Mouse (Mus musculus): Measurements from ENCODE around the gene Tk2. TPM values are rescaled to one million over a fixed set of nuclear protein-coding genes. Genes with fewer than 3 reads are reported as not detected.

Tk2 gene
- total and polyA plus RNA-seq, 2 experiments from 2014 or later, result 6.3 to 7.7 TPM

DNA sequence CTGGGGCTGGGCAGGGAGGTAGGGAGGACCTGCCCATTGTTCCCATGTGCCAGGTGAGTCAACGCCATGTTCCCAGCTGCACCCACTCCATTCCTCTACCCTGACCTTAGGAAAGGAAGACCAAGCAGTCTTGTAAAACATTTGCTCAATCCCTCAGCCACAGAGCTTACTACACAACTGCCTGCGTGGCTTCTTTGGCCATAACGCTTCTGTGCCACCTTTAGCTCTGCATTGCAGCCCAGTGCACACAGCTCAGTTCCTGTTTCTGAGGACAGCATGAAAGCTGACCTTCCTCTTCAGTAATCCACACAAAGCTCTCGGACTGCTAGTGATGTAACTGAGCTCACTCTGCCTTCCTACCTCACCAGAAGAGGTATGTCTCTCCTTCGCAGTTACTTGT is 15.4 kb downstream of the Tk2 start:
- WGBS, result 92% methylated on average over 5 of the region's 5 CpGs
- H3K27ac ChIP-seq (ENCODE audit: low read depth), result no peak overlapping the region
- no peak for DNase-seq (ENCODE audit: low spot score)
- TF ChIP-seq EP300 (IDR thresholded peaks at IDR 0.05; ENCODE audit: low read depth) (no peak), CTCF (IDR thresholded peaks at IDR 0.05; ENCODE audit: low read depth) (no peak)
- H3K4me3 ChIP-seq (ENCODE audit: low read depth, low read length), result no peak overlapping the region
- peaks cover 67% of the 10 kb centered on the region for H3K36me3 ChIP-seq (replicated peaks; ENCODE audit: control insufficient read depth, insufficient read depth, low read length)
- H3K27me3 ChIP-seq (ENCODE audit: control insufficient read depth, insufficient read depth, low read length), result no peaks in the 10 kb centered on the region
- H3K9ac ChIP-seq (replicated peaks; ENCODE audit: low read depth, low read length), result no peak overlapping the region
- no peaks in the 10 kb centered on the region for H3K4me1 ChIP-seq (ENCODE audit: control insufficient read depth, insufficient read depth)
- no peak for ATAC-seq (ENCODE audit: insufficient read depth, low read depth)
- no peak overlapping the region for H3K4me2 ChIP-seq (ENCODE audit: low read depth, low read length)
- no peaks in the 10 kb centered on the region for H3K9me3 ChIP-seq (replicated peaks; ENCODE audit: control insufficient read depth, low read length)

DNA sequence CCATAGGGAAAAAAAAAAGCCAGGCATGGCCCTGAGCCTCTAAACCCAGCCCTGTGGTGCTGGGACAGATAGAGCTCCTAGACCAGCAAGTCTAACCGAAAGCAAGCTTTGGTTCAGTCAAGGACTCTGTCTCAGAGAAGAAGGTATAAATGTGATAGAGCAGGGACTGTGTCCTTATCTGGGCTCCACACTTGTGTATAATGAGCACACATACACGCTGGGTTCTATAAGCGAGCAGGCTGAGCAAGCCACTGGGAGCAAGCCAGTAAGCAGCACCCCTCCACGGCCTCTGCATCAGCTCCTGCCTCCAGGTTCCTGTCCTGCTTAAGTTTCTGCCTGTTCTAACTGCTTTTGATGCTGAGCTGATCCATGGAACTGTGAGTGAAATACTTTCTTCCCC is 16.3 kb downstream of the Tk2 start:
- no peaks in the 10 kb centered on the region for H3K4me1 ChIP-seq (ENCODE audit: control insufficient read depth, insufficient read depth)
- no peak overlapping the region for H3K27ac ChIP-seq (ENCODE audit: low read depth)
- WGBS, result 91% methylated on average over 4 of the region's 4 CpGs
- no peak overlapping the region for H3K4me3 ChIP-seq (ENCODE audit: low read depth, low read length)
- peaks cover 67% of the 10 kb centered on the region for H3K36me3 ChIP-seq (replicated peaks; ENCODE audit: control insufficient read depth, insufficient read depth, low read length)
- H3K27me3 ChIP-seq (ENCODE audit: control insufficient read depth, insufficient read depth, low read length), result no peaks in the 10 kb centered on the region
- no peak for DNase-seq (ENCODE audit: low spot score)
- no peak for TF ChIP-seq EP300 (IDR thresholded peaks at IDR 0.05; ENCODE audit: low read depth)
- no peak for TF ChIP-seq CTCF (IDR thresholded peaks at IDR 0.05; ENCODE audit: low read depth)
- H3K4me2 ChIP-seq (ENCODE audit: low read depth, low read length), result no peak overlapping the region
- ATAC-seq (ENCODE audit: insufficient read depth, low read depth), result no peak
- no peaks in the 10 kb centered on the region for H3K9me3 ChIP-seq (replicated peaks; ENCODE audit: control insufficient read depth, low read length)
- H3K9ac ChIP-seq (replicated peaks; ENCODE audit: low read depth, low read length), result no peak overlapping the region

DNA sequence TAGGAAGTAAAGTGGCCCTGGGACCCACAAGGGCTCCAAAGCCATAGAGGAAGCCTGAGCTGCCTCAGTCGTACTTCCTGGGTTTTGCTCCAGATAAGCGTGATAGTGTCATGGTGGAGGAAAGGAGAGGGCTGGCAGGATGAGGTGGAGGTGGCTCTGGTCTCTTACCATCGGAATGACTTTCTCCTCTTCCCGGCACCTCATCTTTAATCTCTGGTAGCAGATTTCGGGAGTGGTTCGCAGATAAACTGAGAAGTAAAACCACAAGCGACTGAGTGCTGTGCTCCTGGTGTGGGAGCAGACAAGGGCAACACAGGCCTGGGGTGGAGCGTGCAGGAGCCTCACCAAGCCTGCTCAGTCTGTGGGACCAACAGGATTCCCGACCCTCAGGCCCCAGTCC is 18.0 kb downstream of the Tk2 start:
- H3K4me1 ChIP-seq (ENCODE audit: control insufficient read depth, insufficient read depth), result no peaks in the 10 kb centered on the region
- H3K9me3 ChIP-seq (replicated peaks; ENCODE audit: control insufficient read depth, low read length), result no peaks in the 10 kb centered on the region
- no peak overlapping the region for H3K4me2 ChIP-seq (ENCODE audit: low read depth, low read length)
- H3K27ac ChIP-seq (ENCODE audit: low read depth), result no peak overlapping the region
- H3K27me3 ChIP-seq (ENCODE audit: control insufficient read depth, insufficient read depth, low read length), result no peaks in the 10 kb centered on the region
- H3K9ac ChIP-seq (replicated peaks; ENCODE audit: low read depth, low read length), result no peak overlapping the region
- ATAC-seq (ENCODE audit: insufficient read depth, low read depth) (no peak), DNase-seq (ENCODE audit: low spot score) (no peak)
- no peak overlapping the region for H3K4me3 ChIP-seq (ENCODE audit: low read depth, low read length)
- peaks cover 66% of the 10 kb centered on the region for H3K36me3 ChIP-seq (replicated peaks; ENCODE audit: control insufficient read depth, insufficient read depth, low read length)
- 89% methylated on average over 9 of the region's 9 CpGs for whole genome bisulfite sequencing
- TF ChIP-seq CTCF (IDR thresholded peaks at IDR 0.05; ENCODE audit: low read depth) (no peak), EP300 (IDR thresholded peaks at IDR 0.05; ENCODE audit: low read depth) (no peak)

DNA sequence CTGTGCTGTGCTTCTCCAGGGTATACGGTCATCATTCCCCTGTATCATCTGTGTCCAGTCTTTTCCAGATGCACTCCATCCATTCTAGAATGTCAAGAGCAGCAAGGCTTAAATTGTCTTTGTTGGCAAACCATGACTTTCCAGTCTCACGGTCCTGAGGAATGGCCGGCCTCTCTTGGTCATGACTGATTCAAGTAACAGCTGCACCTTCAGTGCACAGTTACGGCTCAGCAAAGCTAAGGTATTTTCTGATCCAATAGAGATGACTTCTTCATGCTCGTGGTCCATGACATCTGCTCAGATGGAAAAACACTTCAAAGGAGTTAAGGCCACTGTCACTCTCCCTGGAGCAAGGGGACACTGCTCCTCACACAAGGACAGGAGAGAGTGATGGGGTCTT is 21.3 kb downstream of the Tk2 start:
- H3K36me3 ChIP-seq (replicated peaks; ENCODE audit: control insufficient read depth, insufficient read depth, low read length), result peaks cover 55% of the 10 kb centered on the region

DNA sequence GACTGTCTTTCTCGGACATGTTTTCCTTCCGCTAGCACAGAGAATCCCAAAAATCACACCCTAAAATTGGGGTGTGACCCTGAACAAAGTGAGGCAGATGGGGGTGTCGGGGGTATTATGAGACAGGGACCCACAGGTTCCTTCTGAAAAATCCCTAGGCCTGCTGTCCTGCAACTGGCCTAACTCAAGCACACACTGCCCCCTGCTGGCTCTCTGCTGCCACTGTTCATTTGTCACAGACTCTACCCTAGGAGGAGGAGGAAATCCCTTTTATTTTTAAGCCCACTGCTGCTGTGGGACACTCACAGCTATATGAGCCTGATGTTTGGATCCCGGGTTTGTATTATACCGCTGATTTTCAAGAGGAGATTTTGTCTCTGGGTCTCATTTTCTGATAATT is 28.6 kb downstream of the Tk2 start:
- DNase-seq (ENCODE audit: low spot score) (peak; percentile 62), ATAC-seq (ENCODE audit: insufficient read depth, low read depth) (peak; percentile 68)
- TF ChIP-seq EP300 (IDR thresholded peaks at IDR 0.05; ENCODE audit: low read depth) (no peak), CTCF (IDR thresholded peaks at IDR 0.05; ENCODE audit: low read depth) (peak; percentile 87)
- H3K9ac ChIP-seq (replicated peaks; ENCODE audit: low read depth, low read length), result no peak overlapping the region
- no peak overlapping the region for H3K4me2 ChIP-seq (ENCODE audit: low read depth, low read length)
- no peaks in the 10 kb centered on the region for H3K27me3 ChIP-seq (ENCODE audit: control insufficient read depth, insufficient read depth, low read length)
- no peak overlapping the region for H3K27ac ChIP-seq (ENCODE audit: low read depth)
- H3K36me3 ChIP-seq (replicated peaks; ENCODE audit: control insufficient read depth, insufficient read depth, low read length), result no peaks in the 10 kb centered on the region
- no peak overlapping the region for H3K4me3 ChIP-seq (ENCODE audit: low read depth, low read length)
- WGBS, result 37% methylated on average over 5 of the region's 5 CpGs
- no peaks in the 10 kb centered on the region for H3K4me1 ChIP-seq (ENCODE audit: control insufficient read depth, insufficient read depth)
- H3K9me3 ChIP-seq (replicated peaks; ENCODE audit: control insufficient read depth, low read length), result no peaks in the 10 kb centered on the region

More for the DNA sequence above, 21.3 kb downstream of the Tk2 start:
- no peak for ATAC-seq (ENCODE audit: insufficient read depth, low read depth)
- no peak overlapping the region for H3K4me3 ChIP-seq (ENCODE audit: low read depth, low read length)
- TF ChIP-seq EP300 (IDR thresholded peaks at IDR 0.05; ENCODE audit: low read depth) (no peak), CTCF (IDR thresholded peaks at IDR 0.05; ENCODE audit: low read depth) (no peak)
- WGBS, result 89% methylated on average over 5 of the region's 5 CpGs
- no peak overlapping the region for H3K9ac ChIP-seq (replicated peaks; ENCODE audit: low read depth, low read length)
- no peak overlapping the region for H3K4me2 ChIP-seq (ENCODE audit: low read depth, low read length)
- no peaks in the 10 kb centered on the region for H3K4me1 ChIP-seq (ENCODE audit: control insufficient read depth, insufficient read depth)
- DNase-seq (ENCODE audit: low spot score), result no peak
- no peaks in the 10 kb centered on the region for H3K27me3 ChIP-seq (ENCODE audit: control insufficient read depth, insufficient read depth, low read length)
- H3K27ac ChIP-seq (ENCODE audit: low read depth), result no peak overlapping the region
- H3K9me3 ChIP-seq (replicated peaks; ENCODE audit: control insufficient read depth, low read length), result no peaks in the 10 kb centered on the region

DNA sequence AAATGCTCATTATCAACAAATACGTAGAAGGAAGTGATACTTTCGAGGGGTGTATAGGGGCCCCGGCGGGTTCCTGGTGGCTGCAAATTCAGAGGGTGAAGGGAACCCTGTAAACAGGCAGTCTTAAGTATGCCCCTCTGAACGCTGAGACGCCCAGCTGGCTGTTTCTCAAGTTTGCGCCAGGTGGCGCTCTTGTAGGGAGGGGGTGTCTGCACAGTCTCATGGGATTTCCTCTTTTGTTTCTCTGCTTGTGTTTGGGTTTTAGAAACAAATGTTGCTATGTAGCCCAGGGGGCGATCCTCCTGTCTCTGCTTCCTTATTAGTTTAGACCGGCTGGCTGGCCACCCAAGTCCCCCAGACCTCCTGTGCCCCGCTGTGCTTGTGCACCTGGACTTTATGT is 29.3 kb downstream of the Tk2 start:
- H3K36me3 ChIP-seq (replicated peaks; ENCODE audit: control insufficient read depth, insufficient read depth, low read length), result no peaks in the 10 kb centered on the region
- 0 out of 2 replicates have a peak overlapping the region, but pooled peaks have one; percentile 8 for H3K4me2 ChIP-seq (ENCODE audit: low read depth, low read length)
- ATAC-seq (ENCODE audit: insufficient read depth, low read depth) (0 out of 2 replicates have a peak, but pooled peaks have one; percentile 37), DNase-seq (ENCODE audit: low spot score) (peak; percentile 13)
- H3K9me3 ChIP-seq (replicated peaks; ENCODE audit: control insufficient read depth, low read length), result no peaks in the 10 kb centered on the region
- H3K9ac ChIP-seq (replicated peaks; ENCODE audit: low read depth, low read length), result no peak overlapping the region
- no peak overlapping the region for H3K27ac ChIP-seq (ENCODE audit: low read depth)
- TF ChIP-seq EP300 (IDR thresholded peaks at IDR 0.05; ENCODE audit: low read depth) (no peak), CTCF (IDR thresholded peaks at IDR 0.05; ENCODE audit: low read depth) (peak; percentile 48)
- H3K4me1 ChIP-seq (ENCODE audit: control insufficient read depth, insufficient read depth), result no peaks in the 10 kb centered on the region
- H3K27me3 ChIP-seq (ENCODE audit: control insufficient read depth, insufficient read depth, low read length), result no peaks in the 10 kb centered on the region
- no peak overlapping the region for H3K4me3 ChIP-seq (ENCODE audit: low read depth, low read length)
- WGBS, result 26% methylated on average over 11 of the region's 11 CpGs
